Mouse (Mus musculus) MEL (cell line): Measurements from ENCODE around the gene Slc25a23. TPM values are rescaled to one million over a fixed set of nuclear protein-coding genes. Genes with fewer than 3 reads are reported as not detected.
A peak's percentile ranks its signal among the peaks of the same experiment; 100 is the strongest.

ENCODE experiments used
- DNase-seq: peaks from one replicate; pipeline ENCODE4 v3.0.0; 2011; ENCODE audit warnings: low read depth, low spot score
- H3K27ac ChIP-seq: 2 replicates; pipeline ENCODE4 v1.5.1; 2012; ENCODE audit warnings: low read depth, mild to moderate bottlenecking, control low read depth, low read length, moderate library complexity; ENCODE audit not compliant: control insufficient read depth
- H3K27me3 ChIP-seq, 2 experiments: fragments of 150-350 bp in 1 of 2; sonication (generic) in 1 of 2; 2 replicates each; pipeline ENCODE4 v1.6.1; 2012; ENCODE audit warnings: low read length in 2 of 2, mild to moderate bottlenecking in 2 of 2, improper control_type of control experiment in 1 of 2, moderate library complexity in 1 of 2; ENCODE audit not compliant: insufficient read depth in 2 of 2, control insufficient read depth in 1 of 2
- H3K36me3 ChIP-seq, 2 experiments: 2 replicates each; pipeline ENCODE4 v1.6.1; 2012 to 2014; ENCODE audit warnings: low read length in 2 of 2, improper control_type of control experiment in 1 of 2, inconsistent platforms in 1 of 2, mild to moderate bottlenecking in 1 of 2; ENCODE audit not compliant: insufficient read depth in 2 of 2, control insufficient read depth in 1 of 2
- H3K4me1 ChIP-seq, 2 experiments: fragments of 150-350 bp in 1 of 2; sonication (generic) in 1 of 2; 2 replicates each; pipeline ENCODE4 v1.6.1; 2012; ENCODE audit warnings: low read length in 2 of 2, improper control_type of control experiment in 1 of 2, mild to moderate bottlenecking in 1 of 2; ENCODE audit not compliant: insufficient read depth in 2 of 2, control insufficient read depth in 1 of 2
- H3K4me3 ChIP-seq, 2 experiments: fragments of 150-350 bp in 1 of 2; sonication (generic) in 1 of 2; 2 replicates each; pipeline ENCODE4 v1.5.1; 2012; ENCODE audit warnings: low read depth in 2 of 2, low read length in 2 of 2, mild to moderate bottlenecking in 2 of 2, moderate library complexity in 2 of 2, control low read depth in 1 of 2, improper control_type of control experiment in 1 of 2; ENCODE audit not compliant: control insufficient read depth in 1 of 2, insufficient read depth in 1 of 2
- H3K79me2 ChIP-seq: 2 replicates; pipeline ENCODE4 v1.6.1; 2012; ENCODE audit warnings: mild to moderate bottlenecking, low read length, moderate library complexity; ENCODE audit not compliant: control insufficient read depth, poor library complexity, insufficient read depth
- H3K9ac ChIP-seq: 2 replicates; pipeline ENCODE4 v1.6.1; 2012; ENCODE audit warnings: low read depth, mild to moderate bottlenecking, control low read depth, low read length, moderate library complexity; ENCODE audit not compliant: control insufficient read depth, poor library complexity, severe bottlenecking
- H3K9me3 ChIP-seq: fragments of 150-350 bp; sonication (generic); replicated peaks from 2 replicates; pipeline ENCODE4 v1.6.1; 2012; ENCODE audit warnings: mild to moderate bottlenecking, low read length, improper control_type of control experiment, moderate library complexity; ENCODE audit not compliant: insufficient read depth
- BHLHE40 ChIP-seq: IDR thresholded peaks from 2 replicates; pipeline ENCODE4 v1.6.1; 2012; ENCODE audit warnings: low read depth, mild to moderate bottlenecking, inconsistent platforms, low read length, improper control_type of control experiment, borderline replicate concordance
- CHD1 ChIP-seq: IDR thresholded peaks from 2 replicates; pipeline ENCODE4 v1.6.1; 2012; ENCODE audit warnings: low read depth, mild to moderate bottlenecking, inconsistent platforms, low read length, improper control_type of control experiment
- CHD2 ChIP-seq: IDR thresholded peaks from 2 replicates; pipeline ENCODE4 v1.6.1; 2011; ENCODE audit warnings: low read length, improper control_type of control experiment
- ELF1 ChIP-seq: IDR thresholded peaks from 2 replicates; pipeline ENCODE4 v1.6.1; 2014; ENCODE audit warnings: low read depth, mild to moderate bottlenecking, inconsistent platforms, low read length, improper control_type of control experiment, moderate library complexity
- EP300 ChIP-seq, 2 experiments: IDR thresholded peaks; 2 replicates each; pipeline ENCODE4 v1.6.1; 2011; ENCODE audit warnings: improper control_type of control experiment in 2 of 2, low read length in 2 of 2, low read depth in 1 of 2, mild to moderate bottlenecking in 1 of 2
- ETS1 ChIP-seq: IDR thresholded peaks from 2 replicates; pipeline ENCODE4 v1.6.1; 2012; ENCODE audit warnings: low read depth, mild to moderate bottlenecking, inconsistent platforms, low read length, improper control_type of control experiment, moderate library complexity
- GABPA ChIP-seq: IDR thresholded peaks from 2 replicates; pipeline ENCODE4 v1.6.1; 2012; ENCODE audit warnings: low read depth, mild to moderate bottlenecking, inconsistent platforms, low read length, improper control_type of control experiment, moderate library complexity
- HCFC1 ChIP-seq: IDR thresholded peaks from 2 replicates; pipeline ENCODE4 v1.6.1; 2012; ENCODE audit warnings: low read depth, mild to moderate bottlenecking, inconsistent platforms, low read length, improper control_type of control experiment, moderate library complexity
- MAFK ChIP-seq: IDR thresholded peaks from 2 replicates; pipeline ENCODE4 v1.6.1; 2011; ENCODE audit warnings: low read depth, mild to moderate bottlenecking, low read length, improper control_type of control experiment, borderline replicate concordance
- MAX ChIP-seq: IDR thresholded peaks from 2 replicates; pipeline ENCODE4 v1.6.1; 2011; ENCODE audit warnings: low read length, improper control_type of control experiment
- MAZ ChIP-seq: IDR thresholded peaks from 2 replicates; pipeline ENCODE4 v1.6.1; 2012; ENCODE audit warnings: low read depth, mild to moderate bottlenecking, inconsistent platforms, low read length, improper control_type of control experiment
- MEF2A ChIP-seq: IDR thresholded peaks from 2 replicates; pipeline ENCODE4 v1.6.1; 2014; ENCODE audit warnings: low read depth, mild to moderate bottlenecking, inconsistent platforms, low read length, improper control_type of control experiment; ENCODE audit not compliant: poor library complexity, insufficient replicate concordance, severe bottlenecking; ENCODE audit errors: extremely low read depth
- MXI1 ChIP-seq: IDR thresholded peaks from 2 replicates; pipeline ENCODE4 v1.6.1; 2011; ENCODE audit warnings: mild to moderate bottlenecking, low read depth, low read length, improper control_type of control experiment
- NRF1 ChIP-seq: IDR thresholded peaks from 2 replicates; pipeline ENCODE4 v1.6.1; 2014; ENCODE audit warnings: low read depth, mild to moderate bottlenecking, inconsistent platforms, low read length, improper control_type of control experiment, moderate library complexity; ENCODE audit not compliant: poor library complexity, insufficient read depth, severe bottlenecking
- POLR2AphosphoS2 ChIP-seq: IDR thresholded peaks from 2 replicates; pipeline ENCODE4 v1.6.1; 2011; ENCODE audit warnings: low read length, improper control_type of control experiment
- POLR2AphosphoS5 ChIP-seq: IDR thresholded peaks from 2 replicates; pipeline ENCODE4 v1.6.1; 2012; ENCODE audit warnings: low read depth, borderline replicate concordance, mild to moderate bottlenecking, inconsistent platforms, low read length, moderate library complexity, mixed read lengths
- RAD21 ChIP-seq: IDR thresholded peaks from 2 replicates; pipeline ENCODE4 v1.6.1; 2011; ENCODE audit warnings: mild to moderate bottlenecking, low read depth, low read length, improper control_type of control experiment
- RCOR1 ChIP-seq: IDR thresholded peaks from 2 replicates; pipeline ENCODE4 v1.6.1; 2012; ENCODE audit warnings: low read depth, mild to moderate bottlenecking, inconsistent platforms, low read length, improper control_type of control experiment
- TBP ChIP-seq: IDR thresholded peaks from 2 replicates; pipeline ENCODE4 v1.8.0; 2011; ENCODE audit warnings: low read depth, low read length, improper control_type of control experiment
- UBTF ChIP-seq: IDR thresholded peaks from 2 replicates; pipeline ENCODE4 v1.6.1; 2012; ENCODE audit warnings: low read depth, mild to moderate bottlenecking, inconsistent platforms, low read length, improper control_type of control experiment, moderate library complexity, borderline replicate concordance; ENCODE audit not compliant: insufficient read depth
- USF1 ChIP-seq: IDR thresholded peaks from 2 replicates; pipeline ENCODE4 v1.6.1; 2014; ENCODE audit warnings: low read depth, mild to moderate bottlenecking, inconsistent platforms, low read length, improper control_type of control experiment, moderate library complexity
- ZC3H11A ChIP-seq: IDR thresholded peaks from 2 replicates; pipeline ENCODE4 v1.6.1; 2012; ENCODE audit warnings: low read depth, mild to moderate bottlenecking, inconsistent platforms, low read length, improper control_type of control experiment
- ZKSCAN1 ChIP-seq: IDR thresholded peaks from 2 replicates; pipeline ENCODE4 v1.6.1; 2012; ENCODE audit warnings: low read depth, mild to moderate bottlenecking, inconsistent platforms, low read length, improper control_type of control experiment, moderate library complexity
- ZMIZ1 ChIP-seq: IDR thresholded peaks from 2 replicates; pipeline ENCODE4 v1.6.1; 2012; ENCODE audit warnings: low read depth, mild to moderate bottlenecking, inconsistent platforms, low read length, improper control_type of control experiment, moderate library complexity
- ZNF384 ChIP-seq: IDR thresholded peaks from 2 replicates; pipeline ENCODE4 v1.6.1; 2012; ENCODE audit warnings: low read depth, mild to moderate bottlenecking, inconsistent platforms, low read length, improper control_type of control experiment
- polyA plus RNA-seq, 2 experiments: library from polyadenylated mRNA; stranded (reverse) in 1 of 2; unstranded in 1 of 2; fragments of >175 nt in 1 of 2; fragments of >200 nt in 1 of 2; gene quantifications; 2 replicates each; pipeline versions ENCODE4 v1.2.1 to v1.2.4; 2012; ENCODE audit warnings: low replicate concordance in 2 of 2, low read depth in 1 of 2; ENCODE audit not compliant: insufficient read length in 2 of 2, insufficient read depth in 1 of 2, missing spikeins in 1 of 2
- total RNA-seq: library from RNA; depleted of rRNA; stranded (reverse); fragments of 300-350 nt; gene quantifications from 2 replicates; pipeline ENCODE4 v1.2.3, GENCODE M21; 2012

The Slc25a23 gene
- total and polyA plus RNA-seq, 3 experiments: 4.9 to 60.8 TPM; not detected in 1

GRCm38 (mm10) chr17:57078336-57078735 lies 18.7 kb upstream of the Slc25a23 start, which contains the start of gene Dennd1c (continued):
- TF ChIP-seq EP300 (IDR thresholded peaks at IDR 0.05; ENCODE audit: low read depth in 1 of 2, low read length in 2 of 2) (peak; percentile 42; a peak in 3 of 4 replicates), MAZ (peak; percentile 79; the same call in 1 of the 2 replicates), MEF2A (no peak), RAD21 (no peak), ZC3H11A (no peak), CHD2 (peak; percentile 62; the same call in 1 of the 2 replicates), BHLHE40 (no peak), MXI1 (peak; percentile 65; the same call in 1 of the 2 replicates), ZKSCAN1 (no peak), RCOR1 (peak; percentile 34; the same call in 1 of the 2 replicates), TBP (no peak), ZNF384 (no peak), POLR2AphosphoS2 (peak; percentile 42; the same call in 1 of the 2 replicates), NRF1 (no peak), UBTF (no peak), CHD1 (no peak), HCFC1 (peak; percentile 65), MAFK (no peak), MAX (peak; percentile 33; the same call in 1 of the 2 replicates)

- Histone ChIP-seq H3K4me3 (no peak overlapping the region), H3K27me3 (no peaks in the 10 kb centered on the region), H3K4me1 (peaks cover 11 to 20% of the 10 kb centered on the region in 2 experiments)
- no peak for TF ChIP-seq CHD2
- no peak for TF ChIP-seq ETS1
- TF ChIP-seq POLR2AphosphoS5: no peak
- no peak for TF ChIP-seq GABPA
- no peak for TF ChIP-seq ZNF384
- TF ChIP-seq MAFK: no peak
- TF ChIP-seq ZMIZ1: no peak
- TF ChIP-seq MXI1: no peak
- TF ChIP-seq BHLHE40: no peak
- no peak for TF ChIP-seq USF1
- no peak for TF ChIP-seq ELF1
- TF ChIP-seq RAD21: no peak
- TF ChIP-seq MEF2A: no peak
- TF ChIP-seq, all 39 proteins: peak for 0
- H3K79me2 ChIP-seq: peaks cover 5% of the 10 kb centered on the region; the same call in 1 of the 2 replicates
- H3K36me3 ChIP-seq: peaks cover 0 to 10% of the 10 kb centered on the region in 2 experiments; a peak in 2 of 4 replicates
- H3K9me3 ChIP-seq: no peaks in the 10 kb centered on the region
- H3K9ac ChIP-seq: no peak overlapping the region
- H3K27ac ChIP-seq: no peak overlapping the region
- no peak for DNase-seq
Observed at GRCm38 (mm10) chr17:57076916-57077315, 17.3 kb upstream of the Slc25a23 start.
